Mouse (Mus musculus) ES-CJ7 (cell line): ENCODE measurements around the gene Spin2g.
"Not testable (repeated sequence)": the region's sequence is repeated elsewhere in the genome, so short reads cannot be mapped to it uniquely, and the experiment has no call there.

Experiments
- DNase-seq: peaks from one replicate; pipeline ENCODE4 v3.0.0; 2011; ENCODE audit warnings: low read depth, low spot score

The Spin2g gene

GRCm38 (mm10) chrX:34238633-34239032, at the start of gene Spin2g:
Gene Spin2g (minus strand): TSS chrX:34238733.
- DNase-seq = not testable (repeated sequence)
